Mouse (Mus musculus) right cerebral cortex, postnatal 36 days (tissue): Measurements from ENCODE around the gene Gldc.

Experiments
- DNase-seq, 2 experiments: peaks; one replicate each; pipeline ENCODE4 v3.0.0; 2022; ENCODE audit warnings: low spot score in 2 of 2, mixed read lengths in 1 of 2

Gene Gldc

GRCm38 (mm10) chr19:30107221-30107845, 67.9 kb downstream of the Gldc start:
- no peak for DNase-seq

GRCm38 (mm10) chr19:30105045-30105842, 70.0 kb downstream of the Gldc start:
- DNase-seq: no peak

- no peak for DNase-seq
These were observed 72.6 kb downstream of the Gldc start for GRCm38 (mm10) chr19:30102620-30103019.

- DNase-seq: no peak
These were observed 74.7 kb downstream of the Gldc start for GRCm38 (mm10) chr19:30100571-30100970.

GRCm38 (mm10) chr19:30097039-30097438, 78.2 kb downstream of the Gldc start:
- DNase-seq: no peak

- DNase-seq: no peak
These were observed 79.0 kb downstream of the Gldc start for GRCm38 (mm10) chr19:30096186-30096585.

- no peak for DNase-seq
These were observed 83.5 kb downstream of the Gldc start for GRCm38 (mm10) chr19:30091644-30092295.

- no peak for DNase-seq
These were observed 85.1 kb downstream of the Gldc start for GRCm38 (mm10) chr19:30090163-30090562.

- peak; percentile 7 to 9 for DNase-seq
These were observed 109.4 kb downstream of the Gldc start for GRCm38 (mm10) chr19:30065797-30066196.

- no peak for DNase-seq
These were observed 121.0 kb downstream of the Gldc start for GRCm38 (mm10) chr19:30054218-30054617.

GRCm38 (mm10) chr19:30051479-30051878, 123.8 kb downstream of the Gldc start:
- no peak for DNase-seq

- no peak for DNase-seq
These were observed 124.6 kb downstream of the Gldc start for GRCm38 (mm10) chr19:30050584-30050983.
